Mouse (Mus musculus): ENCODE results near the gene Sim2. TPM values are rescaled to one million over a fixed set of nuclear protein-coding genes. Genes with fewer than 3 reads are reported as not detected.

The Sim2 gene
- total RNA-seq, 2 experiments from 2014 or later: 0.12 TPM; not detected in 1

DNA sequence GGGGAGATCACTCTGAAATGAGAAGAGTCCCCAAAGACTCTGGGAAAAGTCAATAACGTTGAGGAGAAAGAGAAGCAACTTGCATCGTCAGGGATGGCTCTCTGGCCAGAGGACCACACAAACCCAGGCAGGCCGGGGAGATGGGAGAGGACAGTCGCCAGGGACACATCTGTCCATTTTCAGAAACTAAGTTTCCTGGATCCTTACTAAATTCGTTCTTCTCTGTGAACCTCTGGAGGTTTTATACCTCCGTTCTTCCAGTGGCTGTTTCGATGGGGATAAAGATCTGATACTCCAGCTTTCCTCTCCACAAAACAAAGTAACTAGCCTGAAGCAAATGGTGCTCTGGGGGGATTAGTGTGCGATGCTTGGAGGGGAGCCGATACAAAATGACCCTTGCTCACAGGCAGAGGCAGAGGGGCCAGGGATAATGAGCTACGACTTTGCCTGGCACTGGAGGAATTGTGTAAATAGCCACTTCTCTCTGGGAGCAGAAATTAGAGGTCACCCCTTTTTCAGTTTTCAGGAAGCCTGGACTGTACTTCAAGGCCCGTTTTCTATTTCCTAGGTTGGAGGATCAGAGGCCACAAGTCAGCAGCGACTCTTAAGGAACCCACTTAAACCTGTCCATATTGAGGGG is 7.9 kb downstream of the Sim2 start:
- no peak for DNase-seq (ENCODE audit: low spot score in 2 of 2)
- intact Hi-C loops (cut with DNase I): no loop called here

DNA sequence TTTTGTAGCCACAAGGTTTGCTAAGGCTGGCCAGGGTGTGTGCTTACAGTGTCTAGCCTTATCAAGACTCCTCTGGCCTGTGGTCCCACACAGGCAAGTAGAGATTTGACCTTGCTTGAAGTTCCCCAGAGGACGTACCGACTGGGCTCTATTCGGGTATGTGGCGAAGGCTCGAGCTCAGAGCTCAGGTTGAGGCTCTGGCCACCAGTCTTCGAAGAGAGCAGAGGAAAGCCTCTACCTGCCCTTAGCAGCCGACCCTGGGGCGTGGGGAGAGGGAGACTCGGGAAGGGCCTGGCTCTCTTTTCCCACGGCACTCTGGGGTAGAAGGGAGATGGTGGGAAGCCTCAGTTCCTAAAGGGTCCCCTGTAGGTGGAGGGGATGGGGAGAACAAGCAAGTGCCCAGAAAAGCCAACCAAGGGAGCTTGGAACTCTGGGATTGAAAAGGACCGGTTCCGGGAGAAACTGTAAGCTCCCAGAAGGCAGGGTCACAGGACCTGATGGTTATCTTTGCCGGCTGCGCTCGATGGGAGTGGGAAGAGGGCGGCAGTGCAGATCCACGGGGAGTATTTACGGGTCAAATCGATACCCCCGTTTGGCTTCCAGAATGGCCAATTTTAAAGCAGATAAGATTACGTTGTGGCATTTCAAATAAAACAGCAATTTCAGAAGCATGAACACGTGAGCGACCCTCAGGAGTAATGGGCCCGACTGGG is 8.6 kb downstream of the Sim2 start:
- intact Hi-C loops (cut with DNase I): no loop called here
- DNase-seq (ENCODE audit: low spot score in 2 of 2): no peak

GRCm38 (mm10) chr16:94094251-94095108 is 9.7 kb downstream of the Sim2 start:
- no peak for DNase-seq (ENCODE audit: low spot score in 2 of 2)
- intact Hi-C loops (cut with DNase I): loop anchor here (2.0 kb wide), 1 partner anchor 14 kb away; no protein-coding TSS in a partner anchor

- no peak for DNase-seq (ENCODE audit: low spot score in 2 of 2)
- intact Hi-C loops (cut with DNase I): loop anchor here (2.0 kb wide), 1 partner anchor 14 kb away; no protein-coding TSS in a partner anchor
These were observed 10.5 kb downstream of the Sim2 start for GRCm38 (mm10) chr16:94095109-94095822.

GRCm38 (mm10) chr16:94096479-94096878 is 11.7 kb downstream of the Sim2 start:
- DNase-seq (ENCODE audit: low spot score in 2 of 2): no peak
- intact Hi-C loops (cut with DNase I): no loop called here

DNA sequence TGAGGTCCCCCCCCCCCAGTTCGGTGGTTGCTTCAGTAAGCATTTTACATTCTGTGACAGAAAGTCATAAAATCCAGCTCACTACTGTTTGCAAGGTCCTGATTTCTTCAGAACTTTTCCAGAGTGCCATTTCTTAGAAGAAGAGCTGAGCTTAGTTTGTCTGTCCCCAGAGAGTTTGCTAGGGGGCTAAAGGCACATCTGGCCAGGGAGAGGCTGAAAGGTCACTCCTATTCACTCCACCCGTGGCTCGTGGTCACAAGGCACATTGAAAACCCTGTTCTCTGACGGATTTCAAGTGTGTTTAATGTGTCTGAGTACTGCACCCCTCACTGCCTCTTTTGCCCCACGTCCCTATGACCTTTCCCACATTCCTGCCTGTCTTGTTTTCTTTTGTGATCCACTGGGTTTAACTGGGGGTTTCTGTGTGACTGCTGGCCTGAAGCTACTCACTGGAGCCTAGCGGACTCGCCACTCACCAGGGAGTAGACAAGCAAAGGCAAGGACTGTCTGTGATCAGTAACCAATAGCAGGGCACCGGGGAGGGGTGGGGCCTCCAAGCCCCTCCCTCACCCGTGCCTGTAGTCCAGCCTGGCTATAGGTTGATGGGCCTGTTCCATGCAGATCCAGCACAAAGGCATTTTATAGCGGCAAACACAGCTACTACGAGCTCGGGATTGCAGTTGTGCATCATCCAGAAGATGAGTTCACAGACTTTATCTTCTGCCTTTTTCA is 13.2 kb downstream of the Sim2 start:
- intact Hi-C loops (cut with DNase I): no loop called here
- no peak for DNase-seq (ENCODE audit: low spot score in 2 of 2)

DNA sequence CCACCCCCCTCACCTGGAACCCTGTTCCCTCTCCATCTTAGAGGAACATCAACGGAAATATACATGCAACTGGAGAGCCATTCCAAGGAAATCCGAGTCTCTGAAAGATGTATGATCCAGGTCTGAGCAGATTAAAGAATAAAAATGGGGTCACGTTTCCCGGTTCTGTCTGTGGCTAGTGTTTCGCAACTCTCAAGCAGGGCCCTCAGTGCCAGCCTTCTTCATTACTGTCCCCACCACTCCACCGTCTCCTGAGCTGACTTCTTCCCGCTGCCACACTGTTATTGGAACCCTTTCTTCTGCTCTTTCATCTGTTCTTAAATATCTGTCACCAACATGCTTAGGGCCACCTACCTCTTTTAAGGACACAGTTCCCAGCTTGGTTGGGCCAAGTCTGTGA is 28.4 kb downstream of the Sim2 start:
- DNase-seq (ENCODE audit: low spot score in 2 of 2): no peak
- intact Hi-C loops (cut with DNase I): no loop called here

GRCm38 (mm10) chr16:94114693-94115092 is 30.0 kb downstream of the Sim2 start:
- DNase-seq (ENCODE audit: low spot score in 2 of 2): no peak
- intact Hi-C loops (cut with DNase I): no loop called here

- intact Hi-C loops (cut with DNase I): no loop called here
- DNase-seq (ENCODE audit: low spot score in 2 of 2): no peak
These were observed 32.6 kb downstream of the Sim2 start for GRCm38 (mm10) chr16:94117333-94117732.

- intact Hi-C loops (cut with DNase I): no loop called here
- DNase-seq (ENCODE audit: low spot score in 2 of 2): no peak
These were observed 33.7 kb downstream of the Sim2 start for GRCm38 (mm10) chr16:94118394-94118793.

DNA sequence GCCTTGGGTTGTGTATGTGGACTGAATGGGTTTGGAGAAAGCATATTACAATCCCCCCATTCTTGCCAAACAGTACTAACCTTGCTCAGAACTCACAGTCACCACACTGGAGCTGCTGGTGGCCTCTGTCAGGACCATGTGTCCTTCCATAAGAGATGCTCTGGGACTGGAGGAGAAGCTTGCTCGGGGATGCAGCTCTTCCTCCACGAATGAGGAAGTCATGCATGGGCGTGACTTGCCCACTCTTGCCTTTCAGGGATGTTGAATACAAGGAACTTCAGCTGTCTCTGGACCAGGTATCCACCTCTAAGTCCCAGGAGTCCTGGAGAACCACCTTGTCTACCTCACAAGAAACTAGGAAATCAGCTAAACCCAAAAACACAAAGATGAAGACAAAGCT is 37.6 kb downstream of the Sim2 start:
- intact Hi-C loops (cut with DNase I): loop anchor here (10.0 kb wide), 1 partner anchor 132 kb away; no protein-coding TSS in a partner anchor
- DNase-seq (ENCODE audit: low spot score in 2 of 2): no peak

GRCm38 (mm10) chr16:94123247-94123646 is 38.5 kb downstream of the Sim2 start:
- intact Hi-C loops (cut with DNase I): loop anchor here (10.0 kb wide), 1 partner anchor 132 kb away; no protein-coding TSS in a partner anchor
- DNase-seq (ENCODE audit: low spot score in 2 of 2): peak in 1 of 2 experiments; percentile 27

DNA sequence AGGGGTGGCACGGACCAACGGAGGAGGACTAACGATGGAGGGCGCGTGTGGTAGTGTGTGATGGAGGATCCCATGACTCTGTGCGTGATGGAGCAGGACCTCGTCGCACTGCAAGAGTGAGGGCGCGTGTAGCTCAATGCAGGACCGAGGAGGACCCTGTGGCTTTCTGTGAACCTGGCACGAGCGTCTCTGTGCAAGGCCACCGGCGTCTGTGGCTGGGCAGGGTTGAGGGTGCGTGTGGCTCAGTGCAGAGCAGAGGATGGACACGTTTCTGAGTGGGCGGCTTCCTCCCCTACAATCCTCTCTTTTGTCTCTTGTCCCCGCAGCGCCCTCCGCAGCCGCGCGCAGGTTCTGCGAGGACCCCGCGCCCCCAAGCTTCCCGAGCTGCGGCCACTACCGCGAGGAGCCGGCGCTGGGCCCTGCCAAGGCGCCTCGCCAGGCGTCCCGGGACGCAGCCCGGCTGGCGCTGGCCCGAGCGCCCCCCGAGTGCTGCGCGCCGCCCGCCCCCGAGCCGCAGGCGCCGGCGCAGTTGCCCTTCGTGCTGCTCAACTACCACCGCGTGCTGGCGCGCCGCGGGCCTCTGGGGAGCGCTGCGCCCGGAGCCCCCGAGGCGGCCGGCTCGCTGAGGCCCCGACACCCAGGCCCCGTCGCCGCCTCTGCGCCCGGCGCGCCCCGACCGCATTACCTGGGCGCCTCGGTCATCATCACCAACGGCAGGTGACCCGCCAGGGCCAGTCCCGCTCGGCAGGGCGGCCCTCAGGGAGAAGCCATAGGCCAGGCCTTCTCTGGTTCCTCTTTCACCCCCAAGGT is 40.6 kb downstream of the Sim2 start:
- DNase-seq (ENCODE audit: low spot score in 2 of 2): peak; percentile 13 to 53
- intact Hi-C loops (cut with DNase I): loop anchor here (10.0 kb wide), 1 partner anchor 129 kb away; no protein-coding TSS in a partner anchor

DNA sequence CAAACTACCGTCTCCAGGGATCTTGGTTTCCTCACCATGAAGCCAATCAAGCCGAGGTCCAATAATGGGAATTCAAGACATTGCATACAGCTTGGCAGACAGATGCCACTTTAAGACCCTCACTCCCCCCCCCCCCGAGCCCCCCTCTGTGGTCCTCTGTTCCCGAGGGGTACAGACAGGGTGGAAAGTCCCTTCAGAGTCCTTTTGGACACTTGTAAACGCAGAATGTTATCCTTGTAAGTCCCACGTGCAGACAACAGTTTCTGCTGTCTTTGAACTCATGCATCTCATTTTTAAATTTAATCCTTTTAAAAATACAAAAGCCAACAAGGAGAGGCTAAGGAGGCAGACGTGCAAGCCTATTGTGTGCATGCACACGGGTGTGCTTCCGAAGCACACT is 41.5 kb downstream of the Sim2 start:
- DNase-seq (ENCODE audit: low spot score in 2 of 2): no peak

DNA sequence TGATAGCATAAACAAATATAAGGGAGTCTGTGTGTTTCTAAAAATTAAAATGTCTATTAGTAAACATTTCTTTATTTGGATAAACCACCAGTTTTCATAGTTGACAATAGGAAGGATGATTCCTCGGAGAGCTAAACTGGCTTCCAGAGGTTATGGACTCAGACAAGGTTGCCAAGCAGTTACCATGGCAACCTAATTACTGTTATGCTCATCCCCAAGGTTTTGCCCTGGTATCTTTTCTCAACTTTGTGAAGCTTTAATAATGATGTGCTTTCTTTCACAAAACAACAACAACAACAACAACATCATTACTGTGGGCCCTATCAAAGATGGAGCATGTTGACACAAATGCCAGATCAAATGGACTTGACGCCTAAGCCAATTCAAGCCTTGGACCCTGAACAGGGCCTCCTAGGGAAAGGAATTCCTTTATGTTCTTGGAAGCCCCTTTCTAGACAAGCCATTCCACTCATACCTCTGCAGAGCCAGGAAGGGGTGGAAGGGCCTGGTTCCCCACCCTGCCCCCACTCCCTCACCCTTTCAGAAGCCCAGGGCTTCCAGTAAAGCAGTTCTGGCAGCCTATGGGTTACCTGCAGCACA is 43.6 kb downstream of the Sim2 start:
- no peak for DNase-seq (ENCODE audit: low spot score in 2 of 2)
- intact Hi-C loops (cut with DNase I): loop anchor here (10.0 kb wide), 1 partner anchor 126 kb away; no protein-coding TSS in a partner anchor

More for the DNA sequence above, 41.5 kb downstream of the Sim2 start:
- intact Hi-C loops (cut with DNase I): loop anchor here (10.0 kb wide), 1 partner anchor 129 kb away; no protein-coding TSS in a partner anchor

DNA sequence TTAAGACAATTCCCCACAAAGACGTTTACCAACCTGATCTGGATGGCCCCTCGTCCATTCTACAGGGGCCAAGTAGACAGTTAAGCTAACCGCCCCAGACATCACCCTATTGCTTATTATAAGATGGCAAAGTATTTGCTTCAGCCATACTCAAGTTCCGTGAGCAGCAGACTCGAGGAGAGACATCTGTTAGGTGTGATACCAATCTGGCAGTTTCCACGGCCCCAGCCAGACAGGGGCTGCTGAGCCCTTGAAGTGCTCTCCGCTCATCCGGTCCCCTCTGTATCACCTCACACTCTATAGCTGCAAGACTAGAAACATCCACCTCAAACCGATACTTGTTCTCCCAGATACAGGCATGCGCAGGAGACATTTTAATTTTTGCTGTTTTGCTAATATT is 49.5 kb downstream of the Sim2 start:
- intact Hi-C loops (cut with DNase I): no loop called here
- DNase-seq (ENCODE audit: low spot score in 2 of 2): no peak

DNA sequence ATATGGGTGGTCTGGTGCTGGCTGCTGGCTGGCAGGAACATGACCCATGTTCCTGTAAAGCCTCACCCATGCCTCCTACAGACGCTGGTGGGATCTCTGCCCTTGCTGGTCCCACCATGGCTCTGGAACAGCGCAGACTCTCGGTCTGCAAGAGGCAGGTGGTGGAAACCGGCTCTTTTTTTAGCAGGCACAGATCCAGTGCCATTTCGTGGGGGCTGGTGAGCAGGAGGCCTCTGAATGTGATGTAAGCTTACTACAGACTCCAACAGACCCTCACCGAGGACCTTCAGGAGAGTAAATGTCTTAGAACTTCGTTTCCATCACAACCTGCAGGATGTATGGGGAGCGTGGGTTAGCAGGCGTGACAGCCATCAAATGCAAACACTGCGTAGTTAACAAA is 56.0 kb downstream of the Sim2 start:
- intact Hi-C loops (cut with DNase I): loop anchor here (5.0 kb wide), 1 partner anchor 57 kb away; no protein-coding TSS in a partner anchor
- peak; percentile 31 to 36 for DNase-seq (ENCODE audit: low spot score in 2 of 2)
